Mouse (Mus musculus): ENCODE data around the gene Slc30a4. TPM values are rescaled to one million over a fixed set of nuclear protein-coding genes. Genes with fewer than 3 reads are reported as not detected.

Slc30a4 gene
- polyA plus RNA-seq, 1 experiment, result 19.7 TPM

DNA sequence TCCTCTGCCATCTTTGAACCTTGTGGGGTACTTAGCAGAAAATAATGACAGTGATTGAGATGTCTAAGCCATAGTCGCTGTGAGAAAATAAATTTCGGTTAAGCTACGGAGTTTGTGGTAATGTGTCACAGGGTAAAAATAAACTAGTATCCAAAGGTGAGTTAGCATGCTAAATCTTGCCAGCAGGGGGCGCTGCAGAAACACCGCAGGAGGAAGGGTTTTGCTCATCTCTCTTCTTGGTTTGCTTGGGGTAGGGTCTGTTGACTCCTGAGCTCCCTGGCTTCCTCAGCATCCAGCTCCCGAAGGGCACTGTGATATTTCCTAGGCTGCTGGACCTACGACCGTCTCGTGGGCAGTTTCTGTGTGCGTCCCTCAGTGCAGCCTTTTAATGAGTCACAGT lies 23.1 kb upstream of the Slc30a4 start:
- H3K79me2 ChIP-seq (ENCODE audit: control insufficient read depth, insufficient read depth), result no peaks in the 10 kb centered on the region

DNA sequence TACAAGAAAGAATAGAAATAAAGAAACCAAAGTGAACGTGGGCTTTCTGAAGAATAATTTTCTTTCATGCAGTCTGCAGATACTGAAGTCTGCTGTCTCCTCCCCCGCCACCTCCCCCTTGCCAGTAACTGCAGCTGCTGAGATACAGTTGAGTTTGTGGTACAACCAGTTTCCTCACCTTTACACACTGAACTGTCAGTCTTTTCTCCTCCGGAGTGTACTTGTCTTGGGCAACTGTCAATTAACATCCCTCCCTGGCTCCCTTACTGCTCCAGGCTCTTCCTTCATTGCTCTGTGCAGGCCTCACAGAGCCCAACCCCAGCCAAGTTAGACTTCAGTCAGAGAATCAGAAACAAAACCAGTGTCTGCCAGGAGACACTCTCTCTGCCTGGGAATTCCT lies 18.1 kb upstream of the Slc30a4 start:
- no peak overlapping the region for H3K4me3 ChIP-seq (ENCODE audit: insufficient read depth, poor library complexity, severe bottlenecking)
- H3K27me3 ChIP-seq (ENCODE audit: control insufficient read depth, insufficient read depth, insufficient read length), result no peaks in the 10 kb centered on the region
- no peaks in the 10 kb centered on the region for H3K79me2 ChIP-seq (ENCODE audit: control insufficient read depth, insufficient read depth)
- no peak overlapping the region for H3ac ChIP-seq (ENCODE audit: control insufficient read depth, insufficient read length, low read depth)
- H3K36me3 ChIP-seq (ENCODE audit: control insufficient read depth, insufficient read depth), result no peaks in the 10 kb centered on the region
- TF ChIP-seq MAX (IDR thresholded peaks at IDR 0.05) (no peak), MYOD1 (IDR thresholded peaks at IDR 0.05; ENCODE audit: control insufficient read depth, insufficient read length, low read depth) (no peak), MYOG (IDR thresholded peaks at IDR 0.05; ENCODE audit: control insufficient read depth, extremely low read depth, insufficient read length) (no peak), CTCF (IDR thresholded peaks at IDR 0.05; ENCODE audit: control insufficient read depth, insufficient read depth, insufficient read length) (no peak)
- no peaks in the 10 kb centered on the region for H3K79me3 ChIP-seq (ENCODE audit: low read depth)

More for the DNA sequence above, 23.1 kb upstream of the Slc30a4 start:
- Histone ChIP-seq H3K79me3 (ENCODE audit: low read depth) (no peaks in the 10 kb centered on the region), H3K4me3 (ENCODE audit: insufficient read depth, poor library complexity, severe bottlenecking) (no peak overlapping the region), H3ac (ENCODE audit: control insufficient read depth, insufficient read length, low read depth) (no peak overlapping the region), H3K36me3 (ENCODE audit: control insufficient read depth, insufficient read depth) (no peaks in the 10 kb centered on the region), H3K27me3 (ENCODE audit: control insufficient read depth, insufficient read depth, insufficient read length) (no peaks in the 10 kb centered on the region)
- TF ChIP-seq MYOD1 (IDR thresholded peaks at IDR 0.05; ENCODE audit: control insufficient read depth, insufficient read length, low read depth) (no peak), USF1 (IDR thresholded peaks at IDR 0.05; ENCODE audit: low read depth) (no peak), MYOG (IDR thresholded peaks at IDR 0.05; ENCODE audit: control insufficient read depth, extremely low read depth, insufficient read length) (no peak), CEBPB (IDR thresholded peaks at IDR 0.05; ENCODE audit: low read depth) (no peak), MAX (IDR thresholded peaks at IDR 0.05) (no peak), FOSL1 (IDR thresholded peaks at IDR 0.05; ENCODE audit: insufficient read depth, low read length, poor library complexity, severe bottlenecking) (no peak), CTCF (IDR thresholded peaks at IDR 0.05; ENCODE audit: control insufficient read depth, insufficient read depth, insufficient read length) (peak; percentile 7)

DNA sequence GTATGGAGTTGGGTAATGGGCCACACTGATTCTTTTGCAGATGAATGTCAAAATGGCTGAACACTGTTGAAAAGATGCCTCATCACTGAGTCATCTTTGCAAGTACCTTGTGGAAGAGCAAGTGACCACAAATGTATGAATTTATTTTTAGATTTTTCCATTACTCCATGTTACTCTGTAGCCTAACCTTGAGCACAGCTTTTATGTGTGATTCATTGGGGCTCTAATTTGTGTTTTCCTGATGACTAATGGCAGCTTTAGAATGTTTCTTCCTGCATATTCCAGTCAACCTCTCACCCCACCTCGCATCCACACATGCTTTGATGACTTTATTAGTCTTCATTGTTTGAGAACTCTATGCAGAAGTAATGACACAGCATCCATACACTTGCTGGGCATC lies 16.8 kb upstream of the Slc30a4 start:
- no peaks in the 10 kb centered on the region for H3K27me3 ChIP-seq (ENCODE audit: control insufficient read depth, insufficient read depth, insufficient read length)
- no peaks in the 10 kb centered on the region for H3K36me3 ChIP-seq (ENCODE audit: control insufficient read depth, insufficient read depth)
- TF ChIP-seq MYOD1 (IDR thresholded peaks at IDR 0.05; ENCODE audit: control insufficient read depth, insufficient read length, low read depth) (peak; percentile 3), MYOG (IDR thresholded peaks at IDR 0.05; ENCODE audit: control insufficient read depth, extremely low read depth, insufficient read length) (no peak), FOSL1 (IDR thresholded peaks at IDR 0.05; ENCODE audit: insufficient read depth, low read length, poor library complexity, severe bottlenecking) (peak; percentile 97), CTCF (IDR thresholded peaks at IDR 0.05; ENCODE audit: control insufficient read depth, insufficient read depth, insufficient read length) (no peak), MAX (IDR thresholded peaks at IDR 0.05) (peak; percentile 78), USF1 (IDR thresholded peaks at IDR 0.05; ENCODE audit: low read depth) (no peak), CEBPB (IDR thresholded peaks at IDR 0.05; ENCODE audit: low read depth) (no peak)
- H3K4me3 ChIP-seq (ENCODE audit: insufficient read depth, poor library complexity, severe bottlenecking), result no peak overlapping the region
- no peaks in the 10 kb centered on the region for H3K79me2 ChIP-seq (ENCODE audit: control insufficient read depth, insufficient read depth)
- no peaks in the 10 kb centered on the region for H3K79me3 ChIP-seq (ENCODE audit: low read depth)
- H3ac ChIP-seq (ENCODE audit: control insufficient read depth, insufficient read length, low read depth), result no peak overlapping the region

DNA sequence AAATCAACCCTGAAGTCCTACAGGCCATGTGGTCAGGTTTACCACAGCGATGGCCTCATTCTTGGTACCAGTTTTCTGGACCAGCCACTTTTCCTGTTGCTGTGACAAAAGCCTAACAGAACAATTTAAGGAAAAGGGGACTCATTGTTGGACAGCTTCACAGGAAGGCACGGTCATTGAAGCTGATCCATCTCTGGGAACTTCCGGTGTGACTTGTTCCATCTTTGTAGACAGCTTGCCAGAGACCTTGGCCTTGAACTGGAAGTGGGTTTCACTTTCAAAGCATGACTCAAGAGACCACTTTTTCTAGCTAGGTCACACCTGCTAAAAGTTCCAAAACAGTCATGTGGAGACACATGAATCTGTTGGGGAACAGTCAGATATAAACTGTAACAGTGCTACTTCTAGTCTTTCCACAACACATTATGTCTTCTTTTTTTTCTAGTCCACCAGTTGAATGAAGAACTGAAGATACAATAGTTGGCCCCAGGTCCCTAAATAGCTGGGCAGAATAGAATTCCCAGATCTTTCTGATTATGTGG lies 13.9 kb upstream of the Slc30a4 start:
- Histone ChIP-seq H3K27me3 (ENCODE audit: control insufficient read depth, insufficient read depth, insufficient read length) (no peaks in the 10 kb centered on the region), H3K4me3 (ENCODE audit: insufficient read depth, poor library complexity, severe bottlenecking) (no peak overlapping the region), H3K36me3 (ENCODE audit: control insufficient read depth, insufficient read depth) (no peaks in the 10 kb centered on the region), H3ac (ENCODE audit: control insufficient read depth, insufficient read length, low read depth) (no peak overlapping the region), H3K79me3 (ENCODE audit: low read depth) (no peaks in the 10 kb centered on the region), H3K79me2 (ENCODE audit: control insufficient read depth, insufficient read depth) (no peaks in the 10 kb centered on the region)
- TF ChIP-seq MAX (IDR thresholded peaks at IDR 0.05) (peak; percentile 67), FOSL1 (IDR thresholded peaks at IDR 0.05; ENCODE audit: insufficient read depth, low read length, poor library complexity, severe bottlenecking) (no peak)

DNA sequence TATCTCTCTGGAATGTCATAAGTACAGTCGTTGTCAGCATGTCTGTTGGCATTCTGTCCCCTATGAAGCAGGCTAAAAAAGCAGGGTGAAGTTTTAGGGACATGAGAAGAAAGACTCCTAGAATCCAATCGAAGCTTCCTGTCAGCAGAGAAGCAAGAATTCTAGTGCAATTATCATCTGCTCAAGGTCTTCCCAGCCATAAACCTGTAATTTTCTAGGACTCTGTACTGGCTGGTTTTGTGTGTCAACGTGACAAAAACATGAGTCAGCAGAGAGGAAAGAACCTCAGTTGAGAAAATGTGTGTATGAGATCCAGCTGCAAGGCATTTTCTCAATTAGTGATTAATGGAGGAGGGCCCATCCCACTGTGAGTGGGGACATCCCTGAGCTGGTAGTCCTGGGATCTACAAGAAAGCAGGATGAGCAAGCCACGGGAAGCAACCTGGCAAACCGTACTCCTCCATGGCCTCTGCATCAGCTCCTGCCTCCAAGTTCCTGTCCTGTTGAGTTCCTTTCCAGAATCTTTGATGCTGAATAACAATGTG lies 12.8 kb upstream of the Slc30a4 start:
- Histone ChIP-seq H3K36me3 (ENCODE audit: control insufficient read depth, insufficient read depth) (no peaks in the 10 kb centered on the region), H3ac (ENCODE audit: control insufficient read depth, insufficient read length, low read depth) (no peak overlapping the region), H3K79me2 (ENCODE audit: control insufficient read depth, insufficient read depth) (no peaks in the 10 kb centered on the region), H3K79me3 (ENCODE audit: low read depth) (no peaks in the 10 kb centered on the region), H3K27me3 (ENCODE audit: control insufficient read depth, insufficient read depth, insufficient read length) (no peaks in the 10 kb centered on the region), H3K4me3 (ENCODE audit: insufficient read depth, poor library complexity, severe bottlenecking) (no peak overlapping the region)
- no peak for TF ChIP-seq MYOG (IDR thresholded peaks at IDR 0.05; ENCODE audit: control insufficient read depth, extremely low read depth, insufficient read length)
- no peak for TF ChIP-seq USF1 (IDR thresholded peaks at IDR 0.05; ENCODE audit: low read depth)
- TF ChIP-seq CTCF (IDR thresholded peaks at IDR 0.05; ENCODE audit: control insufficient read depth, insufficient read depth, insufficient read length), result no peak
- TF ChIP-seq MYOD1 (IDR thresholded peaks at IDR 0.05; ENCODE audit: control insufficient read depth, insufficient read length, low read depth), result no peak
- no peak for TF ChIP-seq CEBPB (IDR thresholded peaks at IDR 0.05; ENCODE audit: low read depth)
- no peak for TF ChIP-seq FOSL1 (IDR thresholded peaks at IDR 0.05; ENCODE audit: insufficient read depth, low read length, poor library complexity, severe bottlenecking)
- no peak for TF ChIP-seq MAX (IDR thresholded peaks at IDR 0.05)

DNA sequence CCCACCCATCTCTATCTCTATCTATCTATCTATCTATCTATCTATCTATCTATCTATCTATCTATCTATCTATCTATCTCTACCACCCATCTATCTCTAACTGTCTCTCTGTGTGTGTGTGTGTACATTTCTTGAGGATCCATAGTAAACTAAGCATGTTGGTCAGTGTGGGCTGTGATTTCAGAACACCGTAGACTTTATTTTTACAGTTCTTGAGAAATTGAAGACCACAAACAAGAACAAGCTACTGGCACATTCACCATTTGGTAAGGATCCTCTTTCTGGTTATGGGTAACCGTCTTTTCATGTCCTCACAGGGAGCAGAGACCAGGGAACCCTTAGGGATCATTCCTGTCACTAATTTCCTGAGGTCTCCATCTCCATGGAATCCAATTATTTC lies 10.4 kb upstream of the Slc30a4 start:
- Histone ChIP-seq H3K79me3 (ENCODE audit: low read depth) (no peaks in the 10 kb centered on the region), H3K27me3 (ENCODE audit: control insufficient read depth, insufficient read depth, insufficient read length) (no peaks in the 10 kb centered on the region), H3ac (ENCODE audit: control insufficient read depth, insufficient read length, low read depth) (no peak overlapping the region), H3K36me3 (ENCODE audit: control insufficient read depth, insufficient read depth) (no peaks in the 10 kb centered on the region), H3K4me3 (ENCODE audit: insufficient read depth, poor library complexity, severe bottlenecking) (no peak overlapping the region), H3K79me2 (ENCODE audit: control insufficient read depth, insufficient read depth) (no peaks in the 10 kb centered on the region)
- TF ChIP-seq CEBPB (IDR thresholded peaks at IDR 0.05; ENCODE audit: low read depth), result no peak
